28 mouse cellular contexts compared by ENCODE assay signal in genomic region chr6:140692160-140692559, GRCm38 (mm10). TPM values are rescaled to one million over a fixed set of nuclear protein-coding genes. Genes with fewer than 3 reads are reported as not detected.
DNase-seq lines count a peak whose midpoint lies in the region; ATAC-seq and TF ChIP-seq lines count a peak whose summit lies in the region.
"Had no signal": no experiment of that assay in that cellular context is flagged by ENCODE, and none has a peak within 500 bp of the region (broad histone marks: within the 10 kb centered on the region; RNA-seq: fewer than 3 reads in every experiment).

No protein-coding gene starts in this region.

- no peak for DNase-seq in limb, embryonic 10.5 days (ENCODE audit: low spot score)
- DNase-seq in lung, postnatal 14 days: no peak
- peak; percentile 29 for DNase-seq in lung, postnatal 10 days
- DNase-seq in lung, adult 2 months: no peak
- no peak for DNase-seq in frontal cortex, postnatal 10 days (ENCODE audit: low spot score in 2 of 2)
- DNase-seq: adrenal gland, adult 8-10 months; adrenal gland, postnatal 14 days; adrenal gland, postnatal 36 days; B cell, adult 2 months; cerebellum, adult 11-12 months; cerebellum, adult 2 months; cerebellum, adult 9-10 months; cerebellum, postnatal 10 days; cerebellum, postnatal 36 days; embryo, embryonic 11 days; forebrain, postnatal 0 days had no signal

- no peak for TF ChIP-seq POLR2A in lung, adult 2 months (IDR thresholded peaks at IDR 0.05; ENCODE audit: borderline replicate concordance, extremely low read depth, low read depth, low read length)

- 80% methylated on average over 6 of the region's 6 CpGs for WGBS in limb, embryonic 13.5 days
- WGBS in limb, embryonic 10.5 days: 93% methylated on average over 6 of the region's 6 CpGs
- 61% methylated on average over 6 of the region's 6 CpGs for WGBS in lung, embryonic 16.5 days
- WGBS in lung, adult 2 months: 63% methylated on average over 6 of the region's 6 CpGs
- 71% methylated on average over 6 of the region's 6 CpGs for WGBS in limb, embryonic 15.5 days

- no peak overlapping the region for H3K9ac ChIP-seq in limb, embryonic 13.5 days
- no peak overlapping the region for H3K9ac ChIP-seq in lung, embryonic 16.5 days (ENCODE audit: low read length)
- no peak overlapping the region for H3K9ac ChIP-seq in limb, embryonic 15.5 days
- H3K9ac ChIP-seq: embryonic facial prominence, embryonic 12.5 days; forebrain, embryonic 13.5 days; forebrain, embryonic 15.5 days; forebrain, postnatal 0 days had no signal

- H3K4me3 ChIP-seq in limb, embryonic 13.5 days: no peak overlapping the region
- H3K4me3 ChIP-seq in limb, embryonic 10.5 days: no peak overlapping the region
- H3K4me3 ChIP-seq in lung, embryonic 16.5 days (ENCODE audit: low read length): no peak overlapping the region
- no peak overlapping the region for H3K4me3 ChIP-seq in lung, adult 2 months (replicated peaks; ENCODE audit: extremely low read depth, low read depth, low read length)
- no peak overlapping the region for H3K4me3 ChIP-seq in limb, embryonic 15.5 days
- H3K4me3 ChIP-seq: embryonic facial prominence, embryonic 10.5 days; embryonic facial prominence, embryonic 12.5 days; forebrain, embryonic 13.5 days; forebrain, embryonic 15.5 days had no signal

- no peak overlapping the region for H3K4me2 ChIP-seq in limb, embryonic 13.5 days (replicated peaks)
- no peak overlapping the region for H3K4me2 ChIP-seq in lung, embryonic 16.5 days (ENCODE audit: low read depth, low read length)
- no peak overlapping the region for H3K4me2 ChIP-seq in limb, embryonic 15.5 days
- H3K4me2 ChIP-seq: embryonic facial prominence, embryonic 12.5 days; forebrain, embryonic 13.5 days; forebrain, embryonic 15.5 days had no signal

- ATAC-seq in limb, embryonic 13.5 days (ENCODE audit: low FRiP score, low read depth): no peak
- peak; percentile 53 for ATAC-seq in lung, embryonic 16.5 days (ENCODE audit: low read depth)
- no peak for ATAC-seq in limb, embryonic 15.5 days (ENCODE audit: insufficient number of reproducible peaks, low FRiP score, low TSS enrichment, low read depth)
- ATAC-seq: CD4-positive, CD25-positive, alpha-beta regulatory T cell, adult 4 months; forebrain, embryonic 13.5 days; forebrain, embryonic 15.5 days; forebrain, postnatal 0 days had no signal

- TF ChIP-seq CTCF in lung, adult 2 months (IDR thresholded peaks at IDR 0.05; ENCODE audit: insufficient read depth, low read length): no peak

- H3K36me3 ChIP-seq in limb, embryonic 13.5 days: no peaks in the 10 kb centered on the region
- no peaks in the 10 kb centered on the region for H3K36me3 ChIP-seq in limb, embryonic 10.5 days
- no peaks in the 10 kb centered on the region for H3K36me3 ChIP-seq in lung, embryonic 16.5 days (ENCODE audit: control insufficient read depth, insufficient read depth, low read length)
- no peaks in the 10 kb centered on the region for H3K36me3 ChIP-seq in limb, embryonic 15.5 days
- H3K36me3 ChIP-seq: embryonic facial prominence, embryonic 10.5 days; embryonic facial prominence, embryonic 12.5 days; forebrain, embryonic 15.5 days; G1E had no signal

- peaks cover 57% of the 10 kb centered on the region for H3K4me1 ChIP-seq in limb, embryonic 13.5 days
- H3K4me1 ChIP-seq in limb, embryonic 10.5 days: peaks cover 26% of the 10 kb centered on the region
- peaks cover 3% of the 10 kb centered on the region for H3K4me1 ChIP-seq in lung, embryonic 16.5 days (replicated peaks; ENCODE audit: control insufficient read depth, insufficient read depth, low read length)
- H3K4me1 ChIP-seq in lung, adult 2 months (ENCODE audit: control insufficient read depth, insufficient read depth, low read length): no peaks in the 10 kb centered on the region
- peaks cover 49% of the 10 kb centered on the region for H3K4me1 ChIP-seq in limb, embryonic 15.5 days
- H3K4me1 ChIP-seq: forebrain, embryonic 13.5 days had no signal

- H3K27ac ChIP-seq in limb, embryonic 13.5 days: peak overlapping the region; percentile 85; the same call in 1 of the 2 replicates
- no peak overlapping the region for H3K27ac ChIP-seq in limb, embryonic 10.5 days
- no peak overlapping the region for H3K27ac ChIP-seq in lung, embryonic 16.5 days (ENCODE audit: low read length)
- peak overlapping the region; percentile 11; the same call in 1 of the 2 replicates for H3K27ac ChIP-seq in limb, embryonic 15.5 days
- H3K27ac ChIP-seq: embryonic facial prominence, embryonic 10.5 days; embryonic facial prominence, embryonic 12.5 days; forebrain, embryonic 13.5 days; forebrain, embryonic 15.5 days had no signal

- no peaks in the 10 kb centered on the region for H3K27me3 ChIP-seq in limb, embryonic 13.5 days
- no peaks in the 10 kb centered on the region for H3K27me3 ChIP-seq in limb, embryonic 10.5 days (ENCODE audit: low read depth, poor library complexity, severe bottlenecking)
- H3K27me3 ChIP-seq in lung, embryonic 16.5 days (ENCODE audit: control insufficient read depth, insufficient read depth, low read depth, low read length): no peaks in the 10 kb centered on the region
- no peaks in the 10 kb centered on the region for H3K27me3 ChIP-seq in limb, embryonic 15.5 days
- H3K27me3 ChIP-seq: CH12.LX; embryonic facial prominence, embryonic 12.5 days; forebrain, embryonic 13.5 days; forebrain, embryonic 15.5 days had no signal

- no peaks in the 10 kb centered on the region for H3K9me3 ChIP-seq in limb, embryonic 13.5 days
- no peaks in the 10 kb centered on the region for H3K9me3 ChIP-seq in limb, embryonic 10.5 days (replicated peaks)
- no peaks in the 10 kb centered on the region for H3K9me3 ChIP-seq in lung, embryonic 16.5 days (ENCODE audit: control insufficient read depth, low read length)
- no peaks in the 10 kb centered on the region for H3K9me3 ChIP-seq in limb, embryonic 15.5 days
- H3K9me3 ChIP-seq: embryonic facial prominence, embryonic 10.5 days; embryonic facial prominence, embryonic 12.5 days; forebrain, embryonic 13.5 days; forebrain, embryonic 15.5 days had no signal

RNA-seq across cellular contexts. Expression of gene Gm11077, which starts 36.9 kb away (rescaled TPM):
- polyA plus RNA-seq in limb, embryonic 13.5 days (2015; fragmentation: Nextera tagmentation; extraction: Ambion mirVana): not detected in 2 replicates
- polyA plus RNA-seq in limb, embryonic 10.5 days (2016; fragmentation: Nextera tagmentation; extraction: Ambion mirVana): not detected in 2 replicates
- polyA plus RNA-seq in lung, embryonic 16.5 days (2015; fragmentation: Nextera tagmentation; extraction: Ambion mirVana): not detected in 2 replicates
- polyA plus RNA-seq in lung, adult 2 months (2012; rRNA removed): not detected in 2 replicates
- not detected in 2 replicates for polyA plus RNA-seq in limb, embryonic 15.5 days (2015; fragmentation: Nextera tagmentation; extraction: Ambion mirVana)
- polyA plus RNA-seq: CD4-positive, CD25-positive, alpha-beta regulatory T cell, adult 4 months; cerebellum, adult 2 months; embryonic facial prominence, embryonic 10.5 days; embryonic facial prominence, embryonic 12.5 days; embryonic facial prominence, embryonic 14.5 days; forebrain, embryonic 11.5 days; forebrain, embryonic 13.5 days; forebrain, embryonic 15.5 days; forebrain, postnatal 0 days; G1E had no signal

Comparison
In these comparisons a context has a peak if more than half of its experiments do, and no peak if none do; other contexts are left out.
1. H3K27ac ChIP-seq: peak in limb, embryonic 13.5 days (single experiment) and limb, embryonic 15.5 days (single experiment); none in limb, embryonic 10.5 days (single experiment) and lung, embryonic 16.5 days (single experiment).